Mouse (Mus musculus): ENCODE results near the gene Wipi1. TPM values are rescaled to one million over a fixed set of nuclear protein-coding genes. Genes with fewer than 3 reads are reported as not detected.
"Not testable (repeated sequence)": the region's sequence is repeated elsewhere in the genome, so short reads cannot be mapped to it uniquely, and the experiment has no call there.

Gene Wipi1
- polyA plus RNA-seq (2012; ENCODE audit: insufficient read depth, insufficient read length, missing spikeins) = 16.2 and 25.2 TPM in 2 replicates

GRCm38 (mm10) chr11:109611303-109612149, at the start of gene Wipi1:
Gene Wipi1, minus strand, starts transcription at chr11:109611967.
- peak within 1 kb of the TSS; percentile 71 for H3K4me3 ChIP-seq (ENCODE audit: insufficient read depth, low read depth, low read length)
- H3K4me1 ChIP-seq (ENCODE audit: control insufficient read depth, insufficient read depth, insufficient read length, low read length) = peaks cover 4% of the 10 kb centered on the region; the same call in 1 of the 2 replicates
- peak within 1 kb of the TSS; percentile 9 for H3K27ac ChIP-seq (replicated peaks; ENCODE audit: low read depth, low read length)

DNA sequence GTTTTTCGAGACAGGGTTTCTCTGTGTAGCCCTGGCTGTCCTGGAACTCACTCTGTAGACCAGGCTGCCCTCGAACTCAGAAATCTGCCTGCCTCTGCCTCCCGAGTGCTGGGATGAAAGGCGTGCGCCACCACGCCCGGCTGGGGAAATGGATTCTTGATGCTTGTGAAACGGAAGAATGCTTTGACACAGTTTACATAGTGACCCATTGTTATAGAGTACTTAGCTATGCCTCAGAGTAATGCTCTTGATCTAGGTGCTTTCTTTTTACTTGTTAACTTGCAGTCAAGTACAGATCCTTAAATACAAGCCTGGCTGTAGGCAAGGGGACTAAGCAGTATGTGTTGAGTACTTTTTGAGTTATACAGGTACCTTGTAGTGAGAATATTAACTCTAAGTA, 48.8 kb upstream of the Wipi1 start:
- H3K4me1 ChIP-seq (ENCODE audit: control insufficient read depth, insufficient read depth, insufficient read length, low read length); H3K4me3 ChIP-seq (ENCODE audit: insufficient read depth, low read depth, low read length); H3K27ac ChIP-seq (replicated peaks; ENCODE audit: low read depth, low read length): not testable (repeated sequence)

- no peak overlapping the region for H3K27ac ChIP-seq (replicated peaks; ENCODE audit: low read depth, low read length)
- peaks cover 9% of the 10 kb centered on the region for H3K4me1 ChIP-seq (ENCODE audit: control insufficient read depth, insufficient read depth, insufficient read length, low read length)
- no peak overlapping the region for H3K4me3 ChIP-seq (ENCODE audit: insufficient read depth, low read depth, low read length)
Measured at GRCm38 (mm10) chr11:109656232-109656631, 44.5 kb upstream of the Wipi1 start.

DNA sequence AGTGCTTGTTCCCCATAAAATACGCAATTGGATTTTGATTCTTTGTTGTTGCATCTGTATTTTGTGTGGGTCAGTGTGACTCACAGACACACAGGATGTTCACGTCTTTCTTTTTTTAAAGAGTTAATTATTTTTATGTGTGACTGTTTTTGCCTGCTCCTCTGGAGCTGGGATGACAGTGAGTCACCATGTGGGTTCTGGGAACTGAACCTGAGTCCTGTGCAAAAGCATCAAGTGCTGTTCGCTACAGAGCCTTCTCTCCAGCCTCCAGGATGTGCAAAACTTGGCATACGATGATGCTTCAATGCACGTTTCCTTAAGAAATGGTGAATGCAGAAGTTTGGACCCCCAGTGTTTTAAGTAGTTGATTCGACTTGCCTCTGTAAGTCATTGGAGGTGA, 42.8 kb upstream of the Wipi1 start:
- H3K27ac ChIP-seq (replicated peaks; ENCODE audit: low read depth, low read length) = no peak overlapping the region
- peaks cover 9% of the 10 kb centered on the region for H3K4me1 ChIP-seq (ENCODE audit: control insufficient read depth, insufficient read depth, insufficient read length, low read length)
- no peak overlapping the region for H3K4me3 ChIP-seq (ENCODE audit: insufficient read depth, low read depth, low read length)

DNA sequence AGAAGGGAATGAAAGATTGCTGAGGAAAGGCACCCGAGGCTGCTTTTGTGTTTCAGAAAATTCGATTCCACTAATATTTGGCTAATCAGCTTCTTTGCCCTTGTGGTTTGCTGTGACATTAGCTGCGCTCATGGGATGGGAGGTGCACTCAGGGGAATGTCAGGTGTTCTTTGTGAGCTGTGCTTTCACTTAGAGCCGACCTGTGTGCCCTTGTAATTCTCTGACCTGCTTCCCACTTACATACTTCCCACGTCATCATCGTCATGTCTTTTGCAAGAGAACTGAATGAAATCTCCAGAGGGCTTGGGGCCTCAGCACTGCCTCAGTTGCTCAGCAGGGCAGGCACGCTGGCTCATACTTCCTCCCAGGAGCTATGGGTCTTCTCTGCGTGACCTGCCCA, 41.4 kb upstream of the Wipi1 start:
- Histone ChIP-seq H3K4me1 (ENCODE audit: control insufficient read depth, insufficient read depth, insufficient read length, low read length) (peaks cover 9% of the 10 kb centered on the region), H3K4me3 (ENCODE audit: insufficient read depth, low read depth, low read length) (no peak overlapping the region), H3K27ac (replicated peaks; ENCODE audit: low read depth, low read length) (peak overlapping the region; percentile 70)

GRCm38 (mm10) chr11:109652505-109652904, 40.7 kb upstream of the Wipi1 start:
- H3K4me3 ChIP-seq (ENCODE audit: insufficient read depth, low read depth, low read length) = peak overlapping the region; percentile 91
- peaks cover 9% of the 10 kb centered on the region for H3K4me1 ChIP-seq (ENCODE audit: control insufficient read depth, insufficient read depth, insufficient read length, low read length)
- H3K27ac ChIP-seq (replicated peaks; ENCODE audit: low read depth, low read length) = 0 out of 2 replicates have a peak overlapping the region, but pooled peaks have one; percentile 9

- H3K27ac ChIP-seq (replicated peaks; ENCODE audit: low read depth, low read length) = peak overlapping the region; percentile 96
- H3K4me1 ChIP-seq (ENCODE audit: control insufficient read depth, insufficient read depth, insufficient read length, low read length) = peaks cover 9% of the 10 kb centered on the region
Measured at GRCm38 (mm10) chr11:109651566-109652024, 39.8 kb upstream of the Wipi1 start.

DNA sequence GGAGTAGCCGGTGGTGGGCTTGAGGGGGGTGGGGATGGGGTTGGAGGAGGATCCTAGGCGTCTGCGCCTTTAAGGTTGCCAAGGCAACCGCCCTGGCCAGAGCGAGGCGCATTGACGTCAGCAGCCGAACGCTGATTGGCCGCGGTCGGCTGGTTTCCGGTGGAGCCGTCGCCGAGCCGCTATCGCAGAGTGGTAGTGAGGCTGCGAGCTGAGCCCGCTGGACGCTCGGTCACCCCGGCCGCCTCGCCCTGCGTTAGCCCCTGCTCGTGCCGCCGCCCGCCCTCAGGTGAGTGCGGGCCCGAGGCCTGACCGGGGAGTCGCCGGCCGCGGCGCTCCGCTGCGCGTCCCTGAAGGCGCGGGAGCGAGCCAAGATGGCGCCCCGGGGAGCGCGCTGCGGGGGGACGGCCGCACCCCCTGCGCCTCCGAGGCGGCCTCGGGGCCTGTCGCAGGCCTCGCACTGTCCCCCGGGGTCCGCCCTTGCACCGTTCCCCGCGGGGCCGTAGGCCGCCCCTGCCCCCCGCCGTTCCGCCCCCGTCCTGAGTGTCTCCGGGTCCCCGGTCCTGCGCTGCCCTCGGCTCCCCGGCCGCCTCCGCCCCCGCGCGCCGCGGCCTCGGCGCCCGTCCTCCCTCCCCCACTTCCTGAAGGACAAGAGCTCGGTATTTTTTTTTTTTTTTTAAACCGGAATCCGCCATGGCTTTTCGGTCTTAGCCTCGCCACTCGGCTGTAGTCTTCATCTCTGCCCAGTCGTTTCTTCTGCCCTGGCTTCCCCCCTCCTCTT, 39.2 kb upstream of the Wipi1 start:
- H3K27ac ChIP-seq (replicated peaks; ENCODE audit: low read depth, low read length) = peak overlapping the region; percentile 96
- peak overlapping the region; percentile 91 for H3K4me3 ChIP-seq (ENCODE audit: insufficient read depth, low read depth, low read length)
- peaks cover 9% of the 10 kb centered on the region for H3K4me1 ChIP-seq (ENCODE audit: control insufficient read depth, insufficient read depth, insufficient read length, low read length)

More at GRCm38 (mm10) chr11:109651566-109652024, 39.8 kb upstream of the Wipi1 start:
- peak overlapping the region; percentile 91 for H3K4me3 ChIP-seq (ENCODE audit: insufficient read depth, low read depth, low read length)

DNA sequence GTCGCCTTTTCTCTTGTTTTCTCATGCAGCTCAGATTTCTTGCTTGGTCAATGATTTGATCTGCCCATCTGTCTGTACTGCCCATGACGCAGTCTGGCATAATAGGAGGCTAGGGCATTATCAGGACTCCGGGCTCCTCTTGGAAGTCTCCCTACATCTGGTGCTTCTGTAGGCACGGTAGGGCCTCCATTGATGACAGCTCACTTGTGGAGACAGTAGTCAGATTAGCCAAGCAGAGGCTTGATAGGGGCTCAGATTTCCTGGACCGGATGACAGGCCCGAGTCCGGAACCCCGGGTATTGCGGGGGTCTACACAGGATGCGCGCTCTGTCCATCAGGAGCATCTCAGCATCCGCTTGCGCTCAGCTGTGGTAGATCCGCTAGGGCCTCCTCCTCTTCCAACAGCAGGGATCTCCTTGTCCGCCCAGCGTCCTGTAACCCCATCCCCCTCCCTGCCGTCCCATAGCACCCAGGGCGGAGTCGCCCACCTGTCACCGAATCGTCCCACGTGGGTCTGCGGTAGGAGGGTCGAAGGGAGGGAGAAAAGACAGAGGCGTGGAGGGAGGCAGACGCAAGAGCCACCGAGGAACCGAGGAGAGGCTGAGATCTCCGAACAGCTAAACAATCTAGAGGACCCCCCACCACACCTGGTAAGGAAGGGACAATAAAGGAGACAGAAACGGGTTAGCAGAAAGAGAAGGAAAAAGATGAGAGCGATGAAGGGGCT, 38.4 kb upstream of the Wipi1 start:
- H3K4me3 ChIP-seq (ENCODE audit: insufficient read depth, low read depth, low read length) = peak overlapping the region; percentile 66
- peak overlapping the region; percentile 78 for H3K27ac ChIP-seq (replicated peaks; ENCODE audit: low read depth, low read length)
- H3K4me1 ChIP-seq (ENCODE audit: control insufficient read depth, insufficient read depth, insufficient read length, low read length) = peaks cover 9% of the 10 kb centered on the region

GRCm38 (mm10) chr11:109649206-109649605, 37.4 kb upstream of the Wipi1 start, which contains the start of gene Prkar1a:
Gene Prkar1a, plus strand, starts transcription at chr11:109649405.
- H3K4me3 ChIP-seq (ENCODE audit: insufficient read depth, low read depth, low read length) = peak within 1 kb of the TSS; percentile 66
- H3K27ac ChIP-seq (replicated peaks; ENCODE audit: low read depth, low read length) = peak within 1 kb of the TSS; percentile 78
- H3K4me1 ChIP-seq (ENCODE audit: control insufficient read depth, insufficient read depth, insufficient read length, low read length) = peaks cover 9% of the 10 kb centered on the region

GRCm38 (mm10) chr11:109648510-109648909, 36.7 kb upstream of the Wipi1 start:
- H3K27ac ChIP-seq (replicated peaks; ENCODE audit: low read depth, low read length) = no peak overlapping the region
- H3K4me1 ChIP-seq (ENCODE audit: control insufficient read depth, insufficient read depth, insufficient read length, low read length) = peaks cover 5% of the 10 kb centered on the region; the same call in 1 of the 2 replicates
- H3K4me3 ChIP-seq (ENCODE audit: insufficient read depth, low read depth, low read length) = no peak overlapping the region

DNA sequence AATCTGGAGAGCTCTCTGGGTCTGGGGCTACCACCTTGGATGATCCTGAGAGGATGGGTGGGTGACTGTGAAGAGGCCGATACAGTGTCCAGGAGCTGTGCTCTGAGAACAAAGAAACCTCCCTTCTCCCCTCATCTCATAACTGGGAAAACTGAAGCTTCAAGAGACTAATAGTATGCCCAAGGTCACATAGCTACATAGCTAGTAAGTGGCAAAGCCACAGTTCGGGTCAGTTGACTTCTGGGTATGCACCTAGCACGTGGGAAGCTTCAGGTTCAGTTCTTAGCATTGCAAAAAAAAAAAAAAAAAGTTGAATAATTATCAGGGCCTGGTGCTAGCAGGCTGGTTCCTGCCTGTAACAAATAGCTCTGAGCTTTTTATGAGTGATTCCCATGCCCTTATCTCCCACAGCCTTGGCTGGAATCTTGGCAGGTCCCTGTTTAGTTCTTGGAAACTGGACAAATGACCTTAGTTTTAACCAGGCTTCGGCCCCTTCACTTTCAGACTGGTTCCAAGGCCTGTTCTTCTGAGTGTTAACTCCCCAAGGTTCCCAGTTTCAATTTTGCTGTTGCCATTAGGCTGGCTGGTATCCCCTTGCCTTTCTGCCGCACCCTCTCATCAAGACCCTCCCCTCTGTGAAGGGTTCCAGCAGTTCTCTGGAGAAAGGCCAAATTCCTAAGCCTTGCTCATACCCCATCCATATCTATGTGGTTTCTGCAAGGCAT, 29.9 kb upstream of the Wipi1 start:
- H3K4me1 ChIP-seq (ENCODE audit: control insufficient read depth, insufficient read depth, insufficient read length, low read length) = peaks cover 8% of the 10 kb centered on the region; the same call in 1 of the 2 replicates
- H3K27ac ChIP-seq (replicated peaks; ENCODE audit: low read depth, low read length) = no peak overlapping the region
- H3K4me3 ChIP-seq (ENCODE audit: insufficient read depth, low read depth, low read length) = no peak overlapping the region

- Histone ChIP-seq H3K27ac (replicated peaks; ENCODE audit: low read depth, low read length) (no peak overlapping the region), H3K4me3 (ENCODE audit: insufficient read depth, low read depth, low read length) (no peak overlapping the region), H3K4me1 (ENCODE audit: control insufficient read depth, insufficient read depth, insufficient read length, low read length) (no peaks in the 10 kb centered on the region)
Measured at GRCm38 (mm10) chr11:109635871-109636395, 24.2 kb upstream of the Wipi1 start.

- Histone ChIP-seq H3K4me1 (ENCODE audit: control insufficient read depth, insufficient read depth, insufficient read length, low read length) (no peaks in the 10 kb centered on the region), H3K27ac (replicated peaks; ENCODE audit: low read depth, low read length) (no peak overlapping the region), H3K4me3 (ENCODE audit: insufficient read depth, low read depth, low read length) (no peak overlapping the region)
Measured at GRCm38 (mm10) chr11:109634928-109635327, 23.2 kb upstream of the Wipi1 start.

Data from brown adipose tissue, adult 24 weeks (tissue).